Mouse (Mus musculus) bone marrow macrophage, adult 2 months (primary cell): ENCODE data around the gene Arf3.

ENCODE experiments used
- CTCF ChIP-seq: IDR thresholded peaks from 2 replicates; pipeline ENCODE4 v1.5.1; 2012; ENCODE audit warnings: low read depth, mild to moderate bottlenecking, low read length, moderate library complexity
- POLR2A ChIP-seq: IDR thresholded peaks from 2 replicates; pipeline ENCODE4 v1.6.1; 2012; ENCODE audit warnings: mild to moderate bottlenecking, low read depth, low read length, borderline replicate concordance

GRCm38 (mm10) chr15:98704312-98704711 lies 58.7 kb downstream of the Arf3 start:
- TF ChIP-seq CTCF (no peak), POLR2A (no peak)
